Mouse (Mus musculus) adrenal gland (tissue): Measurements from ENCODE around the gene 2610301B20Rik.

Experiments used
- intact Hi-C: fragments of 180-260 bp; cut with DNase I; formaldehyde crosslinking; loops from one replicate; pipeline ENCODE4 v1.15.1; 2025

The 2610301B20Rik gene

DNA sequence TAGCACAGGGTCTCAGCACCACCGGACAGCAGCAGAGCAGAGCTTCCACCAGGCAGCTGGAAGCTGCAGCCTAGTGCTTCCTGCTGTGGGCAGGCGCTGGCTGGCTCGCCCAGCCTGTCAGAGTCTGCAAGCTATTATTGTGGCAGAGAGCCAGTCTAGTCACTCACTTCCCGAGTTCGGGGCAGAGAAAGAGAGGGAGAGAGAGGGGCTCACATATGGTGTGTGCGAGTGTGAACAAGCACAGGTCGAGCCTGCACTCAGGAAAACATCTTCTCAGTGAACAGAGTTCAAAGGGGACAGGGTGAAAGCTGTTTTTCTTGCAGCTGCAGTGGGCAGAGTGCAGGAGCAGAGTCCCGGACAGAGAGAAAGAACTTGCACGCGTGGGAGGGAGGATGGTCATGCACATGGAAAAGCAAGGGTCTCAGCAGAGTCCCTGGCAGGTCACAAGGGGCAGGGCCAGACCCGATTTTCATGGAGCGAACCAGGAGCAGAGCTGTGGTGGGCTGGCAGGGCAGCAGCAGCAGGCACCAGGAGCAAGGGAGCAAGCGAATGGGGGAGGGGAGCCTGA is 31.0 kb downstream of the 2610301B20Rik start:
- intact Hi-C loops = no loop called here

- intact Hi-C loops = loop anchor here (5.0 kb wide), 3 partner anchors 116 to 276 kb away; no protein-coding TSS in a partner anchor
Measured at GRCm38 (mm10) chr4:10911417-10911816, 37.1 kb downstream of the 2610301B20Rik start.

DNA sequence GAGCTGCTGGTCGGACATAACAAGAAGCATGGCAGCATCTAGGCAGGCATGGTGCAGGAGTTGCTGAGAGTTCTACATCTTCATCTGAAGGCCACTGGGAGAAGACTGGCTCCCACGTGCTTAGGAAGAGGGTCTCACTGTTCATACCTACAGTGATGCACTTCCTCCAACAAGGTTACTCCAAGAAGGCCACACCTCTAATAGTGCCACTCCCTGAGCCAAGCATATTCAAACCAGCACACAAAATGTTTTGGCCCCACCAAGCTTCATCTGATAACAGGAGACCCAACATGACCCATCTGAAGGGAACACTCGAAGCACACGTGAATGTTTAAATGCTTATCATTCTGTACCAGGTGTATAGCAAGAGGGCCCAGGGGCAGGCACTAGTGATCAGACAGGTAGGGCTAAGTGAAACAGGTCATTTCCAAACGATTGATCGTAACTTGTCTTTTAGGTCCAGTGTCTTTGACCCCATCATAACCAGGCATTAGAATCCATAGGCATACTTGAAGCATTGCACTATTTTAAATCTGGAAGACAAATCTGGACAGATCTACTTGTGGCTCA is 37.7 kb downstream of the 2610301B20Rik start:
- intact Hi-C loops = loop anchor here (5.0 kb wide), 3 partner anchors 115 to 275 kb away; no protein-coding TSS in a partner anchor

- intact Hi-C loops = loop anchor here (5.0 kb wide), 3 partner anchors 115 to 275 kb away; no protein-coding TSS in a partner anchor
Measured at GRCm38 (mm10) chr4:10912611-10913301, 38.5 kb downstream of the 2610301B20Rik start.

DNA sequence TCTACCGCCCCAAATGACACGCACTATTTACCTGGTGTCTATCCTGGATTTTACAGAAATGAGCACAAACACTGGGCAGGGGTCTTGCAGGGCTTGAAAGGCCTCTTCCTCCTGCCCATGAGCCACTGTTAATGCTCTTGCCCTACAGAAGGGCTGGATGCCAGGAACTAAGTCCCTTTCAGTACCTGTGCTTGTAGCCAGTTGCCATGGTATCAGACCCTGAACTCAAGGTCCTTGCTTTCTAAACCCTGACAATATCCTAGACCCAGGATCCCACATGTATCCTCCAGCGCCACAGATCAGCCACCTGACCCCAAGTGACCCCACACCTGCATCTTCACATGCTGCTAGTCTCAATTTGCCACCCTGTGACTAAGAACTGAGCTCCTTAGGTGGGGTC is 39.1 kb downstream of the 2610301B20Rik start:
- intact Hi-C loops = loop anchor here (5.0 kb wide), 3 partner anchors 114 to 274 kb away; no protein-coding TSS in a partner anchor

GRCm38 (mm10) chr4:10914766-10915165 is 40.5 kb downstream of the 2610301B20Rik start:
- intact Hi-C loops = loop anchor here (5.0 kb wide), 3 partner anchors 113 to 273 kb away; no protein-coding TSS in a partner anchor

DNA sequence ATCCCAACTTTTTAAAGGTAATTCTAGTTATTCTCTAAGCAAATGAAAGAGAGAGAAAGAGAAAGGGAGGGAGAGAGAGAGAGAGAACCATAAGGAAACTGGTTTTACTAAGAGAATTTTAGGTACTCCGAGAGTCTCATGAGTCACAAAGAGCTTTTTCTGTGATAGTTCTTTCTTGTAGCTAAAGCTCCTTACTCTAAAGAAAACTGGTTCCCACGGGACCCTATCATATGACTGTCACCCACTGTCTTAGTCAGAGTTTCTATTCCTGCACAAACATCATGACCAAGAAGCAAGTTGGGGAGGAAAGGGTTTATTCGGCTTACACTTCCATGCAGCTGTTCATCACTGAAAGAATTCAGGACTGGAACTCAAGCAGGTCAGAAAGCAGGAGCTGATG is 41.0 kb downstream of the 2610301B20Rik start:
- intact Hi-C loops = no loop called here

DNA sequence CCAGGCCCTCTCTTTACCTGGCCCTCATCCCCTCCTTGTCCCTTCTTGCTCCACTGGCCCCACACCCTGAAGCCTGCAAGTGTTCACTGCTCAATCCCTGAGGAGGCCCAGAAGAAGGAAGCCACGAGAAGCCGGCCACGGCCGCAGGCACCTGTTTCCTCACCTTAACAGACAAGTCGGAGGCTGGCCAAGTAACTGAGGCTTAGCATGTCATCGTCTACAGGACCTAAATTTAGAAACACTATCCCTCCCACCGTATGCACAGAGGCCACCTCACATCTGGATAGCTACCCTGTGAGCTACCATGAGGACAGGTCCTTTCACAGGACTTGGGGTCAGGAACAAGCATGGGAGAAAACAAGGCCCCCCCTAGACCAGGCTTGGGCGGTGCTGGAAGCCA is 44.1 kb downstream of the 2610301B20Rik start:
- intact Hi-C loops = no loop called here

DNA sequence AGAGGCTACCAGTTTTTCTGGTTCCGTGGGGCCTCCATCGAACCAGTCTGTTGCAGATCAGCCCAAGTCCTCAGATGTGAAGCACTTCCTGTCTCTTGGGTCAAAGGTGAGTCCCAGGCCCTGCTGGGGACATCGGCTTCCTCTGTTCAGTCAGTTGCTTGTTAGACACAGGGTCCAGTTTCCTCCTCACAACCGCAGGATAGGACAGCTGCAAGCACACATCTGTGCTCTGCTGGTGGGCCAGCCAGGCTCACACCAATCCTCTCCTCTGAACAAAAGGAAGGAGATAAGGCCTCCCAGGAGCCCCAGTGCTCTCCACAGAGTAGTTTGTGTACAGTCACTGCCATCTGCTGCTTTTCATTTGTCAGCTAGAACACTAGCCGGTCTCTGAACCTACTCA is 44.8 kb downstream of the 2610301B20Rik start:
- intact Hi-C loops = no loop called here

DNA sequence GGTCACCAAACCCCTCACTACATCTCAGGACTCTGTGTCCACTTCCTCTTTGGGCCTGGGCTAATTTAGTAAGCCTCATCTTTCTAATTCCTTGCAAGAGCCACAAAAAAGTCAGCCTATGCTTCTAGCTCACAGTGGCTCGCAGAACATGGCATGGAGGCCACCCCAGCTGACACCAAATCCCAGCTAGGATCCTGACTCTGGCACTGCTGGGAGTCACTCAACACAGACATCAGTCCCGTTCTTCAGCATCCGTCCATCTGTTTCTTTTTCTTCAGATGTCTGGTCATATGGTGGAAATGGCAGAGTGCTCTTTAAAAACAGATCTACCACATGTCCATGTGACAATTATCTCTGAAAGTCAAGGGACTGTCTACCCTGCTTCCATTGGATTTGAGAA is 45.2 kb downstream of the 2610301B20Rik start:
- intact Hi-C loops = no loop called here

GRCm38 (mm10) chr4:10919987-10920386 is 45.7 kb downstream of the 2610301B20Rik start:
- intact Hi-C loops = no loop called here

DNA sequence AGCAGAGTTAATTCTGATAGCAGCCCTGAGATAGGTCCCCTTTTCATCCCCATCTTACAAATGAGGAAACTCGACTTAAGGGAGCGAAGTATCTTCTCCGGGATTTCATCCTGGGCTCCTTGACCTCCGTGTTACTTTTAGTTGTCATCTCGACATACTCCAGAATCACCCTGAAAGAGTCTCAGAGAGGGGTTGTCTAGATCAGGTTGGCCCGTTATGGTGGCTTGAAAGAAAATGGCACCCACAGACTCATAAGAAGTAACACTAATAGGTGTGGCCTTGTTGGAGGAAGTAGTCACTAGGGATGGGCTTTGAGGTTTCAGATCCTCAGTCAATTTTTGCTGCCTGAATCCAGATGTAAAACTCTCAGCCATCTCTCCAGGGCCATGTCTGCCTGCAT is 46.3 kb downstream of the 2610301B20Rik start:
- intact Hi-C loops = no loop called here

DNA sequence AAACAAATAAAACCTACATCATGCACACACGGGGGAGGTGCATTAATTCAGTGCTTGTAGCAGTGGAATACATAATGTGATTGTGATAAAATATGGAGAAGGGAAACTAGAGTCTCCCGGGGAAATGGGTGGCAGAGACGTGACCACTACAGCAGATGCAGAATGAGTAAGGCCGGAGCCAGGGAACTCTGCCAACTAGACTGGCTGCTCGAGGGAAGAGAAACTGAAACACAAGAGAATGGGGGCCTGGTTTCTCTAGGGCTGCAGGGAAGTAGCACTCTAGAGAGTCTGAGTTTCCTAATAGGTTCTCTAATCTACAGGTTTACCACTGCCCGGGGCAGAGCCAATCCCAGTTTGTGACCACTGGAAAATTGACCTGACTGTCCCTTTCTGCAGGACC is 48.9 kb downstream of the 2610301B20Rik start:
- intact Hi-C loops = no loop called here

GRCm38 (mm10) chr4:10924140-10924539 is 49.8 kb downstream of the 2610301B20Rik start:
- intact Hi-C loops = no loop called here

- intact Hi-C loops = no loop called here
Measured at GRCm38 (mm10) chr4:10924541-10924940, 50.2 kb downstream of the 2610301B20Rik start.

DNA sequence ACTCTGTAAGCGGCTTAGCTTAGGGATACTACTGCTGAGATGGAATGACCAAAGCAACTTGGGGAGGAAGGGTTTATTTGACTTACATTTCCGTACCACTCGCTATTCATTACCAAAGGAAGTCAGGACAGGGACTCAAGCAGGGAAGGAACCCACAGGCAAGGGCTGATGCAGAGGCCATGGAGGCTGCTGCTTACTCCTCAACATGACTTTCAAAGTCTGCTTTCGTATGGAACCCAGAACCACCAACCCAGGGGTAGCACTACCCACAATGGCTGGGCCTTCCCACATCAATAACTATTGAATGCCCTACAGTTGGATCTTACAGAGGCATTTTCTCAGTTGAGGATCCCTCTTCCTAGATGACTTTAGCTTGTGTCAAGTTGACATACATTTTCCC is 52.1 kb downstream of the 2610301B20Rik start:
- intact Hi-C loops = no loop called here

DNA sequence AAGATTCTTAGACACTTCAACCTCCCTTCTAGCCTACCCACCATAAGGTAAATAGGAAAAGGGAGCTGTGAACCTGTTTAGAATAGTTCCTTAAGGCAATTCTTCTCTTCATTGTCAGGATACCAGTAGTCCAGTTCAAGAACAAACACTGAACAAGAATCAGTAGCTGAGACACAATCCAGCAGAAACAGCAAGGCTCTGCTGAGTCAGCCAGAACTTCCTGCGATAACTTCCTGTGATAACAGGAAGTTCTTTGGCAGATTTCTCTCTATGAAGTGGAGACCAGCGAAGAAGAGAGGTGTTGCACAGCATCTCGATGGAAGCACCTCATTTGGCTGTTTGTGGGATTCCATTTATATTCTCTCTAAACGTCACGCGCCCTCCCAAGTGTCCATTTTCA is 53.9 kb downstream of the 2610301B20Rik start:
- intact Hi-C loops = no loop called here

- intact Hi-C loops = no loop called here
Measured at GRCm38 (mm10) chr4:10929726-10930125, 55.4 kb downstream of the 2610301B20Rik start.

- intact Hi-C loops = no loop called here
Measured at GRCm38 (mm10) chr4:10931040-10931439, 56.7 kb downstream of the 2610301B20Rik start.

GRCm38 (mm10) chr4:10932091-10932745 is 57.9 kb downstream of the 2610301B20Rik start:
- intact Hi-C loops = no loop called here

DNA sequence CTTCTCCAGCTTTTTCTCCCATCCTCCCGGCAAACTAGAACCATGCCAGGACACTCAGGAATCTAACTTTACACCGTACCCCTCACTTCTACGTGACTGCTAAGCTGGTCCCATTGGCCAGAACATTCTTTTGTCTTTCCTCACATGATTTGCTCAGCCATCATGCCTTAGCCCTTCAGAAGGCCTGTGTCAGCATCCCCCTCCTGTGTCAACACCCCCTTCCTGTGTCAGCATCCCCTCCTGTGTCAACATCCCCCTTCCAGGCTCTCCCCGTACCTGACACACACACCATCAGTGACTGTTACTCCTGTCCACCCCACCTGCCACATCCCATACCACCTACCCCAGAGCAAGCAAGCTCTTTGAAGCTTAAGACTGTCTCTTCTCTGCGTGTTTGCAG is 58.5 kb downstream of the 2610301B20Rik start:
- intact Hi-C loops = no loop called here

DNA sequence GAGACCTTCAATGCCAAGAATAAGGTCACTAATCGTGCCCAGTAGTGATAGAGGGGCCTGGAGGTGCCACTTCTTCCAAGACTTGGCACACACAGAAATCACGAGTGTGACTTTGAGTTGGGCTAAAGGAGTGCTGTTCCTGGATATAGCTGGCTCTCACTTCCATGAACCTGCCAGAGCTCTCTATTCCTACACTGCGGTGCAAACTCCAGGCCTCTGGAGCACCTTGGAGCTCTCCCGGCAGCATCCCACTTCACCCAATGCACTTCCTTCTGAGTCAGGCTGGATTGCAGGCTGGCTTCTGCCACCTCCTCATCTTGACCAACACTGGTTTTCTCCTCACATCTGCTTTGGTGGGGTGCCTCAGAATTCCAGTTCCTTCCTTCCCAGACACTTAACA is 62.5 kb downstream of the 2610301B20Rik start:
- intact Hi-C loops = no loop called here
